8 mouse cellular contexts compared by ENCODE assay signal in the genomic region with DNA sequence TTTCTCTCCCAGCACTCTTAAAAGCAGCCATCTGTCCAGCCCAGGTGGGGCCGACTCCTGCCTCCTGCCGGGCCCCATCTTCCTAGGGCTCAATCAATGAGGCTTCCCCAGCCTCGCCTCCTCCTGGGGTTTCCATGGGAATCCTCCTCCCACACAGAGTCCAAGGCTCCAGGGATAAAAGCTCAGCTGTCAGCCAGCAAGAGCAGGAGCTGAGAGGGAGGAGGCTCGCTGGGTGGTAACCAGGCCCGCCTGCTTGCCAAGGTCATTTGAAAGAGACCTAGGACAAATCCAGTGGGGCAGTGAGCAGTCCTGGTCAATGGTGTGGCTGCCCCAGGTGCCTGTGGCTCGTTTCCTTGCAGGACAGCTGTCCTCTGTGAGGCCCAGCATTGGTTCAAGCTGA. TPM values are rescaled to one million over a fixed set of nuclear protein-coding genes. Genes with fewer than 3 reads are reported as not detected.
A peak's percentile ranks its signal among the peaks of the same experiment; 100 is the strongest.
DNase-seq lines count a peak whose midpoint lies in the region; ATAC-seq lines count a peak whose summit lies in the region.

No protein-coding gene starts in this region.

- H3K9ac ChIP-seq in neural tube, embryonic 12.5 days = peak overlapping the region; percentile 6; the same call in 1 of the 2 replicates

- peak overlapping the region; percentile 75 for H3K4me2 ChIP-seq in neural tube, embryonic 12.5 days (replicated peaks)

- H3K27me3 ChIP-seq in neural tube, embryonic 12.5 days (replicated peaks) = no peaks in the 10 kb centered on the region

- no peak overlapping the region for H3K4me3 ChIP-seq in neural tube, embryonic 12.5 days

- peak; percentile 63 for DNase-seq in ovary, postnatal 36 days (ENCODE audit: low spot score)
- no peak for DNase-seq in ovary, postnatal 10 days (ENCODE audit: low spot score)
- peak; percentile 50 to 58 for DNase-seq in frontal cortex, postnatal 10 days (ENCODE audit: low spot score in 2 of 2)
- DNase-seq in kidney, postnatal 36 days = peak; percentile 69 to 83
- DNase-seq in thymus, postnatal 14 days = no peak
- no peak for DNase-seq in spleen, postnatal 36 days (ENCODE audit: low spot score in 2 of 2)

- peak; percentile 55 for ATAC-seq in neural tube, embryonic 12.5 days (ENCODE audit: low FRiP score, low read depth)
- no peak for ATAC-seq in megakaryocyte-erythroid progenitor cell, adult 5-6 weeks (replicated peaks; ENCODE audit: low FRiP score, low TSS enrichment, poor library complexity, severe bottlenecking)

- peak overlapping the region; percentile 65; the same call in 1 of the 2 replicates for H3K27ac ChIP-seq in neural tube, embryonic 12.5 days

- 0 out of 2 replicates have a peak, but pooled peaks cover 4% of the 10 kb centered on the region for H3K9me3 ChIP-seq in neural tube, embryonic 12.5 days

- whole genome bisulfite sequencing in neural tube, embryonic 12.5 days = 4% methylated on average over 6 of the region's 6 CpGs

- H3K4me1 ChIP-seq in neural tube, embryonic 12.5 days = peaks cover 67% of the 10 kb centered on the region

- H3K36me3 ChIP-seq in neural tube, embryonic 12.5 days = peaks cover 20% of the 10 kb centered on the region; the same call in 1 of the 2 replicates

RNA-seq across cellular contexts. Expression of a gene that starts 5.5 kb away (rescaled TPM):
- 126 TPM in 2 replicates for polyA plus RNA-seq in neural tube, embryonic 12.5 days (2016; fragmentation: Nextera tagmentation; extraction: Ambion mirVana)
- not detected in 2 replicates for total RNA-seq in megakaryocyte-erythroid progenitor cell, adult 5-6 weeks (2014; fragmentation: Nextera tagmentation)
- not detected in 2 replicates for total RNA-seq in megakaryocyte-erythroid progenitor cell, adult 5-6 weeks (2017)

Comparison
In these comparisons a context has a peak if more than half of its experiments do, and no peak if none do; other contexts are left out.
1. DNase-seq: peak in ovary, postnatal 36 days (single experiment), frontal cortex, postnatal 10 days (2 of 2) and kidney, postnatal 36 days (2 of 2); none in ovary, postnatal 10 days (single experiment), thymus, postnatal 14 days (single experiment) and spleen, postnatal 36 days (0 of 2).